Mouse (Mus musculus) hindbrain, embryonic 14.5 days (tissue): Measurements from ENCODE around the gene Dedd. TPM values are rescaled to one million over a fixed set of nuclear protein-coding genes. Genes with fewer than 3 reads are reported as not detected.

Experiments used
- ATAC-seq: fragments of 200-750 bp; cut with Nextera tagmentation; 2 replicates; pipeline ENCODE4 v1.8.0; 2017; ENCODE audit warnings: moderate number of reproducible peaks, mild to moderate bottlenecking, moderate TSS enrichment, moderate library complexity; ENCODE audit not compliant: low FRiP score
- DNase-seq: peaks from one replicate; pipeline ENCODE4 v3.0.0-alpha.2; 2015; ENCODE audit warnings: low spot score
- H3K27ac ChIP-seq: fragments of 300-500 bp; sonication (generic); 2 replicates; pipeline ENCODE4 v1.5.1; 2014; ENCODE audit warnings: mild to moderate bottlenecking, moderate library complexity
- H3K27me3 ChIP-seq: fragments of 300-500 bp; sonication (generic); 2 replicates; pipeline ENCODE4 v1.6.1; 2014; ENCODE audit warnings: mild to moderate bottlenecking, low read length, mixed read lengths; ENCODE audit not compliant: control insufficient read depth, insufficient read depth
- H3K36me3 ChIP-seq: fragments of 300-500 bp; sonication (generic); replicated peaks from 2 replicates; pipeline ENCODE4 v1.6.1; 2014; ENCODE audit not compliant: control insufficient read depth, insufficient read depth
- H3K4me1 ChIP-seq: fragments of 300-500 bp; sonication (generic); replicated peaks from 2 replicates; pipeline ENCODE4 v1.6.1; 2014; ENCODE audit warnings: antibody characterized with exemption, low read length, mixed read lengths; ENCODE audit not compliant: control insufficient read depth, insufficient read depth
- H3K4me2 ChIP-seq: fragments of 300-500 bp; sonication (generic); replicated peaks from 2 replicates; pipeline ENCODE4 v1.6.1; 2014; ENCODE audit warnings: mild to moderate bottlenecking, moderate library complexity
- H3K4me3 ChIP-seq: fragments of 300-500 bp; sonication (generic); replicated peaks from 2 replicates; pipeline ENCODE4 v1.5.1; 2014; ENCODE audit warnings: mild to moderate bottlenecking, low read length
- H3K9ac ChIP-seq: fragments of 300-500 bp; sonication (generic); 2 replicates; pipeline ENCODE4 v1.6.1; 2014
- H3K9me3 ChIP-seq: fragments of 300-500 bp; sonication (generic); 2 replicates; pipeline ENCODE4 v1.6.1; 2016; ENCODE audit warnings: low read length; ENCODE audit not compliant: control insufficient read depth
- whole genome bisulfite sequencing: fragments of 180-500 bp; shearing (Covaris S2); extraction: QIAGEN DNeasy Blood & Tissue Kit; methylation state at CpG from one replicate; pipeline ENCODE4 v1.1.7; 2014; 5-methylcytosine and 5-hydroxymethylcytosine counted together
- polyA plus RNA-seq: library from polyadenylated mRNA; unstranded; fragments of >200 nt; fragmentation: Nextera tagmentation; extraction: Ambion mirVana; gene quantifications from 2 replicates; pipeline ENCODE4 v1.2.1, GENCODE M21; 2014

Gene Dedd
- polyA plus RNA-seq, result 45.9 and 49.9 TPM in 2 replicates

- peak within 1 kb of the TSS; percentile 78 for H3K4me2 ChIP-seq
- no peaks in the 10 kb centered on the region for H3K27me3 ChIP-seq
- peaks cover 11% of the 10 kb centered on the region for H3K36me3 ChIP-seq
- DNase-seq (peak; percentile 89), ATAC-seq (peak; percentile 96)
- peak within 1 kb of the TSS; percentile 95 for H3K27ac ChIP-seq
- H3K9ac ChIP-seq, result peak within 1 kb of the TSS; percentile 81
- peaks cover 33% of the 10 kb centered on the region for H3K4me1 ChIP-seq
- H3K9me3 ChIP-seq, result no peaks in the 10 kb centered on the region
- peak within 1 kb of the TSS; percentile 89 for H3K4me3 ChIP-seq
- WGBS, result 1% methylated on average over 41 of the region's 48 CpGs
Observed at GRCm38 (mm10) chr1:171328839-171329432, at the start of gene Dedd. Gene Dedd (plus strand): TSS chr1:171329145.

GRCm38 (mm10) chr1:171279721-171280120, 49.2 kb upstream of the Dedd start:
- 60% methylated on average over 5 of the region's 5 CpGs for WGBS
- Histone ChIP-seq H3K27ac (no peak overlapping the region), H3K27me3 (no peaks in the 10 kb centered on the region), H3K9ac (peak overlapping the region; percentile 58; the same call in 1 of the 2 replicates), H3K4me1 (peaks cover 14% of the 10 kb centered on the region), H3K4me2 (peak overlapping the region; percentile 65), H3K4me3 (peak overlapping the region; percentile 59; the same call in 1 of the 2 replicates), H3K36me3 (peaks cover 63% of the 10 kb centered on the region), H3K9me3 (no peaks in the 10 kb centered on the region)
- ATAC-seq, result no peak
- DNase-seq, result no peak

GRCm38 (mm10) chr1:171280250-171280915, 48.6 kb upstream of the Dedd start:
- Histone ChIP-seq H3K36me3 (peaks cover 63% of the 10 kb centered on the region), H3K27ac (peak overlapping the region; percentile 57; the same call in 1 of the 2 replicates)
- WGBS, result 1% methylated on average over 25 of the region's 25 CpGs

GRCm38 (mm10) chr1:171280916-171281527, 47.9 kb upstream of the Dedd start, which contains the start of gene Ppox:
Gene Ppox (minus strand): TSS chr1:171281186.
- WGBS, result under 1% methylated on average over 26 of the region's 26 CpGs
- Histone ChIP-seq H3K36me3 (peaks cover 63% of the 10 kb centered on the region), H3K4me1 (peaks cover 21% of the 10 kb centered on the region), H3K4me2 (peak within 1 kb of the TSS; percentile 65), H3K9me3 (no peaks in the 10 kb centered on the region), H3K4me3 (peak within 1 kb of the TSS; percentile 59), H3K9ac (peak within 1 kb of the TSS; percentile 58), H3K27ac (peak within 1 kb of the TSS; percentile 82), H3K27me3 (no peaks in the 10 kb centered on the region)
- peak; percentile 94 for DNase-seq
- ATAC-seq, result peak; percentile 98

More at GRCm38 (mm10) chr1:171280250-171280915, 48.6 kb upstream of the Dedd start:
- no peaks in the 10 kb centered on the region for H3K27me3 ChIP-seq
- ATAC-seq, result peak; percentile 12; the same call in 1 of the 2 replicates
- H3K9ac ChIP-seq, result peak overlapping the region; percentile 58
- H3K4me3 ChIP-seq, result peak overlapping the region; percentile 59
- no peaks in the 10 kb centered on the region for H3K9me3 ChIP-seq
- no peak for DNase-seq
- peaks cover 15% of the 10 kb centered on the region for H3K4me1 ChIP-seq
- H3K4me2 ChIP-seq, result peak overlapping the region; percentile 65

GRCm38 (mm10) chr1:171281528-171281923, 47.4 kb upstream of the Dedd start:
- Histone ChIP-seq H3K27ac (peak overlapping the region; percentile 82), H3K4me1 (peaks cover 26% of the 10 kb centered on the region), H3K4me3 (peak overlapping the region; percentile 59), H3K9me3 (no peaks in the 10 kb centered on the region), H3K27me3 (no peaks in the 10 kb centered on the region), H3K4me2 (peak overlapping the region; percentile 65), H3K36me3 (peaks cover 62% of the 10 kb centered on the region), H3K9ac (peak overlapping the region; percentile 41)
- peak; percentile 0; the same call in 1 of the 2 replicates for ATAC-seq
- DNase-seq, result peak; percentile 69
- WGBS, result under 1% methylated on average over 10 of the region's 10 CpGs

GRCm38 (mm10) chr1:171282086-171282805, 46.7 kb upstream of the Dedd start:
- DNase-seq (no peak), ATAC-seq (no peak)
- Histone ChIP-seq H3K27ac (no peak overlapping the region), H3K9me3 (no peaks in the 10 kb centered on the region), H3K36me3 (peaks cover 55% of the 10 kb centered on the region), H3K27me3 (no peaks in the 10 kb centered on the region), H3K4me3 (no peak overlapping the region), H3K4me2 (no peak overlapping the region), H3K9ac (no peak overlapping the region), H3K4me1 (peaks cover 32% of the 10 kb centered on the region)
- WGBS, result 83% methylated on average over 18 of the region's 18 CpGs

- Histone ChIP-seq H3K9me3 (no peaks in the 10 kb centered on the region), H3K4me1 (peaks cover 38% of the 10 kb centered on the region), H3K4me3 (no peak overlapping the region), H3K27me3 (no peaks in the 10 kb centered on the region), H3K4me2 (no peak overlapping the region), H3K27ac (no peak overlapping the region), H3K9ac (no peak overlapping the region), H3K36me3 (peaks cover 48% of the 10 kb centered on the region)
- WGBS, result 94% methylated on average over 18 of the region's 18 CpGs
- no peak for DNase-seq
- ATAC-seq, result no peak
Observed at GRCm38 (mm10) chr1:171283188-171284160, 45.5 kb upstream of the Dedd start.

- ATAC-seq (no peak), DNase-seq (no peak)
- H3K4me3 ChIP-seq, result no peak overlapping the region
- H3K36me3 ChIP-seq, result peaks cover 58% of the 10 kb centered on the region
- no peak overlapping the region for H3K9ac ChIP-seq
- H3K27me3 ChIP-seq, result no peaks in the 10 kb centered on the region
- peaks cover 38% of the 10 kb centered on the region for H3K4me1 ChIP-seq
- no peak overlapping the region for H3K4me2 ChIP-seq
- 92% methylated on average over 15 of the region's 15 CpGs for WGBS
- no peaks in the 10 kb centered on the region for H3K9me3 ChIP-seq
- H3K27ac ChIP-seq, result no peak overlapping the region
Observed at GRCm38 (mm10) chr1:171284491-171284890, 44.5 kb upstream of the Dedd start.
